ENCODE assay signal across 9 mouse cellular contexts in genomic region chr5:41051948-41052347, GRCm38 (mm10).
DNase-seq lines count a peak whose midpoint lies in the region; ATAC-seq and TF ChIP-seq lines count a peak whose summit lies in the region.
"Had no signal": no experiment of that assay in that cellular context is flagged by ENCODE, and none has a peak within 500 bp of the region (broad histone marks: within the 10 kb centered on the region; RNA-seq: fewer than 3 reads in every experiment).

No protein-coding gene starts in this region.

- no peak overlapping the region for H3K4me2 ChIP-seq in hindbrain, postnatal 0 days (ENCODE audit: low read depth, low read length)

- TF ChIP-seq RAD21 in MEL (IDR thresholded peaks at IDR 0.05; ENCODE audit: low read depth, low read length) = peak; percentile 43

- H3K4me3 ChIP-seq in MEL (ENCODE audit: control insufficient read depth in 1 of 2, insufficient read depth in 1 of 2, low read depth in 2 of 2, low read length in 2 of 2) = no peak overlapping the region
- H3K4me3 ChIP-seq in hindbrain, postnatal 0 days (ENCODE audit: low read length) = no peak overlapping the region

- no peak overlapping the region for H3K9ac ChIP-seq in MEL (ENCODE audit: control insufficient read depth, low read depth, low read length, poor library complexity, severe bottlenecking)
- H3K9ac ChIP-seq in hindbrain, postnatal 0 days (replicated peaks; ENCODE audit: low read length) = no peak overlapping the region
- H3K9ac ChIP-seq: liver, embryonic 14.5 days had no signal

- ATAC-seq in CD4-positive, CD25-positive, alpha-beta regulatory T cell, adult 4 months = no peak
- ATAC-seq in hindbrain, postnatal 0 days = 0 out of 2 replicates have a peak, but pooled peaks have one; percentile 58

- no peaks in the 10 kb centered on the region for H3K27me3 ChIP-seq in MEL (ENCODE audit: control insufficient read depth in 1 of 2, insufficient read depth in 2 of 2, low read length in 2 of 2)
- no peaks in the 10 kb centered on the region for H3K27me3 ChIP-seq in hindbrain, postnatal 0 days (ENCODE audit: insufficient read depth, low read length)

- no peaks in the 10 kb centered on the region for H3K4me1 ChIP-seq in MEL (ENCODE audit: control insufficient read depth in 1 of 2, insufficient read depth in 2 of 2, low read length in 2 of 2)
- H3K4me1 ChIP-seq in hindbrain, postnatal 0 days (ENCODE audit: insufficient read depth, low read length) = no peaks in the 10 kb centered on the region

- TF ChIP-seq EP300 in MEL (IDR thresholded peaks at IDR 0.05; ENCODE audit: low read depth in 1 of 2, low read length in 2 of 2) = no peak

- DNase-seq in CD4-positive, CD25-positive, alpha-beta regulatory T cell, adult 2 months (ENCODE audit: low read depth, low spot score) = peak; percentile 35
- peak; percentile 44 for DNase-seq in layer of hippocampus, adult 11-12 months (ENCODE audit: low spot score)
- DNase-seq in layer of hippocampus, adult 9-11 months = no peak
- DNase-seq in MEL (ENCODE audit: low read depth, low spot score) = peak; percentile 23
- DNase-seq in hindbrain, postnatal 0 days (ENCODE audit: low spot score) = peak; percentile 82
- DNase-seq in urinary bladder, postnatal 36 days (ENCODE audit: low spot score in 2 of 2) = no peak
- DNase-seq in cerebellum, adult 11 months = no peak

- no peaks in the 10 kb centered on the region for H3K36me3 ChIP-seq in MEL (ENCODE audit: control insufficient read depth in 1 of 2, insufficient read depth in 2 of 2, low read length in 2 of 2)
- H3K36me3 ChIP-seq in hindbrain, postnatal 0 days (ENCODE audit: insufficient read depth, low read length) = no peaks in the 10 kb centered on the region

- H3K9me3 ChIP-seq in MEL (replicated peaks; ENCODE audit: insufficient read depth, low read length) = no peaks in the 10 kb centered on the region
- H3K9me3 ChIP-seq in hindbrain, postnatal 0 days (ENCODE audit: low read length) = no peaks in the 10 kb centered on the region

- TF ChIP-seq CTCF in MEL (IDR thresholded peaks at IDR 0.05 in 2 of 3, conservative IDR thresholded peaks at IDR 0.05 in 1 of 3; ENCODE audit: control insufficient read depth in 1 of 3, insufficient read depth in 1 of 3, low read depth in 2 of 3, low read length in 3 of 3, poor library complexity in 1 of 3, severe bottlenecking in 1 of 3) = peak in 1 of 3 experiments; percentile 42; a peak in 2 of 6 replicates
- peak; percentile 66 for TF ChIP-seq CTCF in hindbrain, postnatal 0 days (IDR thresholded peaks at IDR 0.05; ENCODE audit: low read depth)

- no peak overlapping the region for H3K27ac ChIP-seq in MEL (ENCODE audit: control insufficient read depth, low read depth, low read length)
- no peak overlapping the region for H3K27ac ChIP-seq in hindbrain, postnatal 0 days
- H3K27ac ChIP-seq: liver, embryonic 14.5 days had no signal

- H3K79me2 ChIP-seq in MEL (ENCODE audit: control insufficient read depth, insufficient read depth, low read length, poor library complexity) = no peaks in the 10 kb centered on the region

- WGBS in hindbrain, postnatal 0 days = 27% methylated on average over 4 of the region's 4 CpGs

- no peak for TF ChIP-seq POLR2A in MEL (IDR thresholded peaks at IDR 0.05; ENCODE audit: control insufficient read depth in 1 of 2, insufficient read depth in 1 of 2, low read depth in 1 of 2, low read length in 2 of 2, poor library complexity in 1 of 2)

TF ChIP-seq in MEL, 35 proteins besides CTCF, POLR2A, EP300 and RAD21:
- TF ChIP-seq ZC3H11A (IDR thresholded peaks at IDR 0.05; ENCODE audit: low read depth, low read length) (0 out of 2 replicates have a peak, but pooled peaks have one; percentile 35), NELFE (IDR thresholded peaks at IDR 0.05; ENCODE audit: low read depth, low read length) (no peak), NRF1 (IDR thresholded peaks at IDR 0.05; ENCODE audit: insufficient read depth, low read depth, low read length, poor library complexity, severe bottlenecking) (no peak), E2F4 (IDR thresholded peaks at IDR 0.05; ENCODE audit: borderline replicate concordance, low read depth, low read length) (no peak), MYB (IDR thresholded peaks at IDR 0.05; ENCODE audit: low read depth, low read length) (no peak), SMC3 (IDR thresholded peaks at IDR 0.05; ENCODE audit: low read depth, low read length) (peak; percentile 46), MAZ (IDR thresholded peaks at IDR 0.05; ENCODE audit: low read depth, low read length) (no peak)

Comparison
In these comparisons a context has a peak if more than half of its experiments do, and no peak if none do; other contexts are left out.
1. DNase-seq: peak in CD4-positive, CD25-positive, alpha-beta regulatory T cell, adult 2 months (single experiment), layer of hippocampus, adult 11-12 months (single experiment), MEL (single experiment) and hindbrain, postnatal 0 days (single experiment); none in layer of hippocampus, adult 9-11 months (single experiment), urinary bladder, postnatal 36 days (0 of 2) and cerebellum, adult 11 months (single experiment).